ENCODE assay signal across 8 mouse cellular contexts in the genomic region with DNA sequence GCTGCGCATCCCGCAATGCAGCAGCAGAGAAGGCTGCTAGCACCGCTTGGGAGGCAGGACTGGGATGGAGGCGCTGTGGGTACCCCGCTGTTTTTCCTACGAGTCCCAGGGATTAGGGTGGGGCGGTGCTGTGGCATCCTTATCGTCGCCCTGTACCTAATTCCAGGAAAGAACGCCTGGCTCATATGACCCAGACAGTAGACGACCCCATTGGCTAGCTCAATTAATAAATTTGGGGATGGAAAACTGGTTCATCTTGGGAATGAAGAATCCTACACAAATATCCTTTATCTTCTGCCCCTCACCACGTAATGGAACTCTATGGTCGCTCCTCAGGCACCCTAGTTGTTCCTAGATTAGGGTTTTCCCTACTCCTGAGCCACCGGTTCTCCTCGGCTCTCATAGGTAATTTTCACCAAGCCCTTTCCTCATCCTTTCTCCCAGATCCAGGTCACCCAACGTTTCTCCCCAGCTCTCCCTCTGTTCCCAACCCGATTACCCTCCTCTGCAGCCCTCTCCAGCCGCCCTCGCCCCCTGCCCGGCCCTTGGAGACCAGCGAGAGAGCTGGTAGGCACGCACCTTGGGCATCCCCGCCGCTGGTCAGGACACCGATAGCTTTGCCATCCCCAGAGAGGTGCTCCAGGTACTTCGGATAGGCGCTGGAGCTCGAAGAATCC. TPM values are rescaled to one million over a fixed set of nuclear protein-coding genes. Genes with fewer than 3 reads are reported as not detected.
A peak's percentile ranks its signal among the peaks of the same experiment; 100 is the strongest.
DNase-seq lines count a peak whose midpoint lies in the region; ATAC-seq and TF ChIP-seq lines count a peak whose summit lies in the region.

No protein-coding gene starts in this region.

- no peaks in the 10 kb centered on the region for H3K9me3 ChIP-seq in embryonic facial prominence, embryonic 13.5 days
- H3K9me3 ChIP-seq in limb, embryonic 13.5 days = no peaks in the 10 kb centered on the region

- ATAC-seq in embryonic facial prominence, embryonic 13.5 days (ENCODE audit: insufficient number of reproducible peaks, insufficient read depth, low FRiP score, low TSS enrichment, low read depth) = peak; percentile 17; the same call in 1 of the 2 replicates
- ATAC-seq in limb, embryonic 13.5 days (ENCODE audit: low FRiP score, low read depth) = peak; percentile 3; the same call in 1 of the 2 replicates

- peak overlapping the region; percentile 95 for H3K27ac ChIP-seq in left cerebral cortex, adult 2 months
- no peak overlapping the region for H3K27ac ChIP-seq in embryonic facial prominence, embryonic 13.5 days
- no peak overlapping the region for H3K27ac ChIP-seq in limb, embryonic 13.5 days

- peak overlapping the region; percentile 78 for H3K4me3 ChIP-seq in left cerebral cortex, adult 2 months
- H3K4me3 ChIP-seq in embryonic facial prominence, embryonic 13.5 days = peak overlapping the region; percentile 56
- peak overlapping the region; percentile 55 for H3K4me3 ChIP-seq in limb, embryonic 13.5 days

- peaks cover 21% of the 10 kb centered on the region for H3K4me1 ChIP-seq in embryonic facial prominence, embryonic 13.5 days
- H3K4me1 ChIP-seq in limb, embryonic 13.5 days = peaks cover 20% of the 10 kb centered on the region

- peaks cover 10% of the 10 kb centered on the region; the same call in 1 of the 2 replicates for H3K27me3 ChIP-seq in embryonic facial prominence, embryonic 13.5 days
- H3K27me3 ChIP-seq in limb, embryonic 13.5 days = peaks cover 18% of the 10 kb centered on the region

- intact Hi-C loops in left cerebral cortex, adult 2 months (cut with DNase I) = loop anchor here (2.0 kb wide), 1 partner anchor 15 kb away; no protein-coding TSS in a partner anchor

- no peaks in the 10 kb centered on the region for H3K36me3 ChIP-seq in embryonic facial prominence, embryonic 13.5 days
- H3K36me3 ChIP-seq in limb, embryonic 13.5 days = no peaks in the 10 kb centered on the region

- under 1% methylated on average over 28 of the region's 28 CpGs for WGBS in embryonic facial prominence, embryonic 13.5 days
- 0% methylated on average over 28 of the region's 28 CpGs for WGBS in limb, embryonic 13.5 days

- TF ChIP-seq CTCF in left cerebral cortex, adult 2 months (IDR thresholded peaks at IDR 0.05) = no peak

- peak overlapping the region; percentile 69 for H3K9ac ChIP-seq in embryonic facial prominence, embryonic 13.5 days
- H3K9ac ChIP-seq in limb, embryonic 13.5 days = peak overlapping the region; percentile 58

- peak in 1 of 2 experiments; percentile 49 for DNase-seq in left cerebral cortex, adult 2 months (ENCODE audit: extremely low spot score in 1 of 2, low spot score in 2 of 2)
- DNase-seq in left cerebral cortex, adult 11 months (ENCODE audit: low spot score) = no peak
- DNase-seq in brain, adult 2 months (ENCODE audit: low read depth, low spot score) = peak; percentile 74
- DNase-seq in retina, embryonic 14.5 days (ENCODE audit: low spot score) = peak; percentile 37
- no peak for DNase-seq in adrenal gland, postnatal 36 days
- DNase-seq in spleen, adult 18-20 months = no peak

- H3K4me2 ChIP-seq in embryonic facial prominence, embryonic 13.5 days = peak overlapping the region; percentile 99
- peak overlapping the region; percentile 100 for H3K4me2 ChIP-seq in limb, embryonic 13.5 days (replicated peaks)

RNA-seq across cellular contexts. Expression of gene Pfkp, which starts 0.4 kb away (rescaled TPM):
- total RNA-seq in left cerebral cortex, adult 2 months (2021) = 100 to 1,000 TPM; 299 to 307 TPM
- 14.2 and 14.4 TPM in 2 replicates for polyA plus RNA-seq in embryonic facial prominence, embryonic 13.5 days (2015; fragmentation: Nextera tagmentation; extraction: Ambion mirVana)
- 12.9 and 13.1 TPM in 2 replicates for polyA plus RNA-seq in limb, embryonic 13.5 days (2015; fragmentation: Nextera tagmentation; extraction: Ambion mirVana)
- 10 to 100 TPM; 54.0 to 66.8 TPM for total RNA-seq in adrenal gland, postnatal 36 days (2021)

Comparison
In these comparisons a context has a peak if more than half of its experiments do, and no peak if none do; other contexts are left out.
1. DNase-seq: peak in brain, adult 2 months (single experiment) and retina, embryonic 14.5 days (single experiment); none in left cerebral cortex, adult 11 months (single experiment), adrenal gland, postnatal 36 days (0 of 2) and spleen, adult 18-20 months (0 of 2).
2. RNA of gene Pfkp, which starts 0.4 kb away (total RNA-seq): 299 to 307 TPM in left cerebral cortex, adult 2 months; 54.0 to 66.8 TPM in adrenal gland, postnatal 36 days; every median in the first group is over 4 times any median in the second.
3. Peak in every context shown above with its lines, with median percentiles within 50 percentile points of each other: H3K4me3 ChIP-seq.